Mouse (Mus musculus): ENCODE data around the gene Tex48. TPM values are rescaled to one million over a fixed set of nuclear protein-coding genes. Genes with fewer than 3 reads are reported as not detected.

Gene Tex48
- not detected for polyA plus RNA-seq (2014; fragmentation: Illumina TruSeq; extraction: RNeasy Lipid Tissue Mini Kit (QIAGEN cat#74804); ENCODE audit: low read depth, low replicate concordance)

DNA sequence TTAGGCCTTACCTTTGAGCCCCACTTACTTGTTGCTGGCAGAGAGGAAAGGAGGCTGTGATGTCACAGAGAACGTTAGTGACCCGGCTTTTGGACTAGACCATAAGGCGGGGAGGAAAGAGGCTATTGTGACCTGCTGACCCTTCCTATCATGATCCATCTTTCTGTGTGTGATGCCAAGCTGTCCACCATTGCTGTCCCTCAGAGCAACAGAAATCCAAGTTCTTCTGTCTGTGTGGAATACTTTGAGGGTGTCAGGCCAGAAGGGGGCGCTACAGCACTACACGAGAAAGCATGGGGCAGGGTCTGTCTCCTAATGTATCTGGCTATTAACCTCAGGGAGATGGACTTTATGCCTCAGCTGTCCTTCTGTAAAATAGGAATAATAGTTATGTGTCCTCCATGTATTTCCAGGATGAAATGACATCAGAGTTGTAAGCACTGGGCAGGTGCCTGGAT, at the start of gene Tex48:
Gene Tex48 (minus strand): TSS at position 51 of the 458 bp plus-strand sequence.

DNA sequence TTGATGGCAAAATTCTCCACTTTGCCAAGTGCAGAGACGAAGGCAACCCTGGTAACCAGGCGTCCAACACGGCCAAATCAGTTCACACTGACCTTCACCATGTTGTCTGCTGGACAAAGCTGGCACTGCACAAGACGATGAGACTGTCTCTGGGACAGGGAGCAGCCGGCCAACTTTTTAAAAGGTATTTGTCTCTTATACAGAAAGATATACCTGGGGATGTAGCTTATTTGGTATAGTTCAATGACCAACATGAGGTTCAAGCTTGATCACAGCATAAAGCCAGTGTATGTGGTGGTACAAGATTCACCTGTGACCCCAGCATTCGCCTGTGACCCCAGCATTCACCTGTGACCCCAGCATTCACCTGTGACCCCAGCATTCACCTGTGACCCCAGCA, 41.1 kb upstream of the Tex48 start, which contains the start of gene Gm11214:
Gene Gm11214 (minus strand): TSS at position 101 of the 400 bp plus-strand sequence.

DNA sequence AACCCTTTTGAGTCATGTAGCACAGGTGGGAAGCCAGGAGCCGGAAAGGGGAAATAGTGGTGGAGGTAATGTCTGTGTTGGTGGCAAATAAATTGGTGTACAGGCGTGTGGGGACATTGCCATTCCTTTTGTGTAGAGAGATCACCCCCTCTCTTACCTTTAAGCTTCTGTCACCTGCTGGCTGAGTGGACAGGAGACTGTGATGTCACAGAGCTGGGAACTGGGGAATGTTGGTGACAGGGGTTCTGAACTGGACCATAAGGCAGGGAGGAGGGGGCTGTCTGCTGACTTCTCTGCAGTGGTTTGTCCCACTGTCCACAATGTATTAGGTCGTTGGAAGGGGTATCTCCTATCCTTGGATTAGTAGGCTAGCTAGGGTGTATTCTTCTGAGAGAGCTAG, 17.3 kb downstream of the Tex48 start, which contains the start of gene Gm11213:
Gene Gm11213 (minus strand): TSS at position 317 of the 400 bp plus-strand sequence.

DNA sequence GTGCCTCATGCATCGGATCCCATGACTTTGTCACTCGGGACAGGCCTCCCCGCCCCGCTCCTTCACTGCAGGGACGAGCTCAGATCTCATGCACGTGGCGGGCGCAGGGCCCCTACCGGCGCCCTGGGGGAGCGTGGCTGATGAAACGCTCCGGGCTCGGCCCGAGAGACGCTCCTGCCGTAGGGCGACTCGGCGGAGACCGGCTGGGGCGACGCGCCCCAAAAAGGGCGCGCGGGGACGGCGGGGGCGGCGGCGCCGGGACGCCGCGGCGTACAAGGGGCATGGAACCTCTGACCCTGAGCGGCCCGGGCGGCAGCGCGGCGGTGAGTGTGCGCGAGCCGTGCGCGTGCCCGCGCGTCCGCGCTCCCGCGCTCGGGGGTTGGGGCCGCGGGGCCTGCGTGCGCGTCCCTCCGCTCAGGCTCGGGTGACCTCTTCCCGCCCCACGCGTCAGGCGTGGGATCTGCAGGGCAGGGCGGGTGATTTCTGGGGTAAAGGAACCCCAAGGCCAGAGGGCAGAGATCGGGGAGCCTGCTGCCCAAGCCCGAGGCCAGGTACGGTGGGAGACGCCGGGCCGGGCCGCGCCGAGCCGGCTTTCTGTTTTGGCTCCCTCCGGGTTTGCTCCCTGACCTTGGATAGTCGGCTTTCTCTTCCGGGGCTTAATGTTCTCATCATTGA, 63.7 kb downstream of the Tex48 start, which contains the start of gene Tmem268:
Gene Tmem268 (plus strand): TSS at position 375 of the 675 bp plus-strand sequence.

Other genes with a start within 250 kb of the Tex48 start
- gene Akna, start 219.1 kb downstream of the Tex48 start, polyA plus RNA-seq (2014; fragmentation: Illumina TruSeq; extraction: RNeasy Lipid Tissue Mini Kit (QIAGEN cat#74804); ENCODE audit: low read depth, low replicate concordance), result 2.4 TPM
- gene Whrn, start 126.4 kb downstream of the Tex48 start, polyA plus RNA-seq (2014; fragmentation: Illumina TruSeq; extraction: RNeasy Lipid Tissue Mini Kit (QIAGEN cat#74804); ENCODE audit: low read depth, low replicate concordance), result 37.5 TPM
- 177 TPM for gene Atp6v1g1, start 77.7 kb downstream of the Tex48 start, polyA plus RNA-seq (2014; fragmentation: Illumina TruSeq; extraction: RNeasy Lipid Tissue Mini Kit (QIAGEN cat#74804); ENCODE audit: low read depth, low replicate concordance)
- 15.5 TPM for gene Tmem268, start 63.6 kb downstream of the Tex48 start, polyA plus RNA-seq (2014; fragmentation: Illumina TruSeq; extraction: RNeasy Lipid Tissue Mini Kit (QIAGEN cat#74804); ENCODE audit: low read depth, low replicate concordance)
- gene Gm11213, start 17.2 kb downstream of the Tex48 start, polyA plus RNA-seq (2014; fragmentation: Illumina TruSeq; extraction: RNeasy Lipid Tissue Mini Kit (QIAGEN cat#74804); ENCODE audit: low read depth, low replicate concordance), result not detected
- not detected for gene Gm11214, start 41.0 kb upstream of the Tex48 start, polyA plus RNA-seq (2014; fragmentation: Illumina TruSeq; extraction: RNeasy Lipid Tissue Mini Kit (QIAGEN cat#74804); ENCODE audit: low read depth, low replicate concordance)
- gene Tnfsf15, start 122.7 kb upstream of the Tex48 start, polyA plus RNA-seq (2014; fragmentation: Illumina TruSeq; extraction: RNeasy Lipid Tissue Mini Kit (QIAGEN cat#74804); ENCODE audit: low read depth, low replicate concordance), result not detected
- 0.10 TPM for gene Tnfsf8, start 238.9 kb upstream of the Tex48 start, polyA plus RNA-seq (2014; fragmentation: Illumina TruSeq; extraction: RNeasy Lipid Tissue Mini Kit (QIAGEN cat#74804); ENCODE audit: low read depth, low replicate concordance)